Mouse (Mus musculus) large intestine, adult 2 months (tissue): ENCODE data around the gene Gm14305. TPM values are rescaled to one million over a fixed set of nuclear protein-coding genes. Genes with fewer than 3 reads are reported as not detected.
"Not testable (repeated sequence)": the region's sequence is repeated elsewhere in the genome, so short reads cannot be mapped to it uniquely, and the experiment has no call there.

Experiments
- DNase-seq: peaks from one replicate; pipeline ENCODE4 v3.0.0-alpha.2; 2012; ENCODE audit warnings: low read depth, low spot score
- WGBS: fragments of 180-500 bp; shearing (Covaris S2); methylation state at CpG from one replicate; pipeline ENCODE4 v1.1.7; 2018; 5-methylcytosine and 5-hydroxymethylcytosine counted together
- polyA plus RNA-seq: library from polyadenylated mRNA; depleted of rRNA; stranded (reverse); fragments of >200 nt; gene quantifications from 2 replicates; pipeline ENCODE4 v1.2.3, GENCODE M21; 2012; rRNA removed

Gm14305 gene
- polyA plus RNA-seq = 1.5 and 1.7 TPM in 2 replicates

- DNase-seq = not testable (repeated sequence)
- 0% methylated on average over 4 of the region's 6 CpGs for WGBS
Measured at GRCm38 (mm10) chr2:176708051-176708450, at the start of gene Gm14305. TSS of gene Gm14305 (plus strand) at chr2:176708328.

DNA sequence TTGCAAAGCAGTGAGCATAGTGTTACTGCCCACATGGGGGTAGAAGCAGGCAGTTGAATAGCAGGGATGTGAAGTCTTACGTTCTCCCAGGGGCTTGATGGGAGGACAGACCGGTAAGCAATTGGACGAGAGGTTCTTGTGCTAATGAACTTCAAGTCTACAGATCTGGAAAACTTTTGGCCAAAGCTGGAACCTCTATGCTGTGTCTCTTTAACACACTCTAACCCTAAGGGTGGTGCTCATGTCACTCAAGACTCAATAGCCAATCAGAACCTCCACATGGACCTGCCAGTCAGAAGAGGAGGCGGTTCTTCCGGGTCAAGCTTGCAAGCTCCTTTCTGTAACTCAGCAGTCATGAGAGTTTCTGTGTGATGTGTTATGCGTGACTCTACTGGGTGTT, 37.9 kb upstream of the Gm14305 start, which contains the start of gene Zfp973:
TSS of gene Zfp973 (plus strand) at position 301 of the 400 bp plus-strand sequence.
- no CpG with 5 or more reads among the region's 6 CpGs for WGBS
- not testable (repeated sequence) for DNase-seq

Other genes starting within 250 kb of the Gm14305 start
- 0.78 and 1.1 TPM in 2 replicates for gene Gm14434, start 221.5 kb upstream of the Gm14305 start, polyA plus RNA-seq
- gene Zfp967, start 187.3 kb upstream of the Gm14305 start, polyA plus RNA-seq = not detected in 2 replicates
- gene Gm14308, start 72.0 kb upstream of the Gm14305 start, polyA plus RNA-seq = 2.6 and 2.7 TPM in 2 replicates
- 0.77 and 1.8 TPM in 2 replicates for gene Zfp973, start 37.8 kb upstream of the Gm14305 start, polyA plus RNA-seq
- gene Gm14295, start 90.3 kb downstream of the Gm14305 start, polyA plus RNA-seq = 0.97 and 1.9 TPM in 2 replicates
- gene Gm14408, start 122.8 kb downstream of the Gm14305 start, polyA plus RNA-seq = not detected in 2 replicates
- gene Gm14296, start 219.5 kb downstream of the Gm14305 start, polyA plus RNA-seq = 0.81 and 1.0 TPM in 2 replicates